Mouse (Mus musculus) liver, postnatal 0 days (tissue): Measurements from ENCODE around the gene Daxx.

Source experiments
- CTCF ChIP-seq: sonication (generic); IDR thresholded peaks from 2 replicates; pipeline ENCODE4 v1.5.1; 2016; ENCODE audit warnings: antibody characterized with exemption, low read depth
- EP300 ChIP-seq: IDR thresholded peaks from 2 replicates; pipeline ENCODE4 v1.6.1; 2016; ENCODE audit warnings: antibody characterized with exemption, low read depth, mild to moderate bottlenecking

GRCm38 (mm10) chr17:33919351-33920281 is 10.4 kb downstream of the Daxx start:
- TF ChIP-seq CTCF (peak; percentile 65), EP300 (0 out of 2 replicates have a peak, but pooled peaks have one; percentile 30)
